Mouse (Mus musculus): ENCODE results near the gene Colca2. TPM values are rescaled to one million over a fixed set of nuclear protein-coding genes. Genes with fewer than 3 reads are reported as not detected.
A peak's percentile ranks its signal among the peaks of the same experiment; 100 is the strongest.

The Colca2 gene
- total RNA-seq, 1 experiment: 0.27 TPM

DNA sequence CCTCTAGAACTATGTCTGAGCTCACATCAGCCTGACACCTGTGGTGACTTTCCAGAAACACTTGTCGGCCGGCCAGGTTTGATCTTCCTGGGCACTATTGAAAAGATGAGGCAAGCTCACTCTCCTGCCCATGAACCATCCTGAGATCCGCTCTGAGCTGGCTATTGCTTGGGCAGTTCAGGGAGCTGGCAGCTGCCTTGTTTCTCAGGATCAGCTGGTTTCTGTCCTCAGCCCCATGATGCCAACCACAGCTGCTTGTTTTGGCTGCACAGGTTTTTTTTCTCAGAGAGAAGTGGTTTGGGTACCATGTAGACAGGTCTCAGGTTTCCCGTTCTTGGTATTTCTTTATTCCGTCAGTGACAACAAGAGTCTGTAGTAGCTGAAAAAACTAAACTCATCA is 19.9 kb downstream of the Colca2 start:
- H3K4me1 ChIP-seq (ENCODE audit: control insufficient read depth in 2 of 2, insufficient read depth in 2 of 2, low read length in 2 of 2, poor library complexity in 1 of 2): no peaks in the 10 kb centered on the region
- TF ChIP-seq CHD2 (IDR thresholded peaks at IDR 0.05; ENCODE audit: low read depth, low read length) (no peak), MAFK (IDR thresholded peaks at IDR 0.05; ENCODE audit: insufficient read depth, low read depth, low read length) (no peak), ZC3H11A (IDR thresholded peaks at IDR 0.05; ENCODE audit: borderline replicate concordance, low read depth, low read length) (no peak), HCFC1 (IDR thresholded peaks at IDR 0.05; ENCODE audit: borderline replicate concordance, insufficient read depth, low read length) (no peak), ZNF384 (IDR thresholded peaks at IDR 0.05; ENCODE audit: low read depth, low read length) (no peak)

GRCm38 (mm10) chr9:51256780-51257502 is 21.4 kb downstream of the Colca2 start:
- Histone ChIP-seq H3K27ac (ENCODE audit: insufficient read depth, low read depth, low read length, poor library complexity, severe bottlenecking) (no peak overlapping the region), H3K36me3 (ENCODE audit: control insufficient read depth, insufficient read depth, low read length, poor library complexity, severe bottlenecking) (no peaks in the 10 kb centered on the region), H3K9ac (ENCODE audit: insufficient read depth, low read depth, low read length, poor library complexity, severe bottlenecking) (no peak overlapping the region), H3K4me3 (ENCODE audit: insufficient read depth in 1 of 2, low read depth in 1 of 2, low read length in 2 of 2, poor library complexity in 1 of 2, severe bottlenecking in 1 of 2) (no peak overlapping the region), H3K4me1 (ENCODE audit: control insufficient read depth in 2 of 2, insufficient read depth in 2 of 2, low read length in 2 of 2, poor library complexity in 1 of 2) (no peaks in the 10 kb centered on the region), H3K9me3 (ENCODE audit: control insufficient read depth, insufficient read depth, low read depth, low read length) (no peaks in the 10 kb centered on the region)
- DNase-seq (ENCODE audit: low read depth, low spot score): no peak
- TF ChIP-seq CHD2 (IDR thresholded peaks at IDR 0.05; ENCODE audit: low read depth, low read length): no peak
- TF ChIP-seq MAFK (IDR thresholded peaks at IDR 0.05; ENCODE audit: insufficient read depth, low read depth, low read length): no peak
- TF ChIP-seq ZC3H11A (IDR thresholded peaks at IDR 0.05; ENCODE audit: borderline replicate concordance, low read depth, low read length): no peak
- no peak for TF ChIP-seq ZNF384 (IDR thresholded peaks at IDR 0.05; ENCODE audit: low read depth, low read length)
- no peak for TF ChIP-seq HCFC1 (IDR thresholded peaks at IDR 0.05; ENCODE audit: borderline replicate concordance, insufficient read depth, low read length)
- in situ Hi-C loops (cut with MboI; ENCODE audit: low sequenced_read_pairs in 2 of 2, unreplicated experiment in 2 of 2): no loop called here

More for the DNA sequence above, 19.9 kb downstream of the Colca2 start:
- in situ Hi-C loops (cut with MboI; ENCODE audit: low sequenced_read_pairs in 2 of 2, unreplicated experiment in 2 of 2): no loop called here
- Histone ChIP-seq H3K4me3 (ENCODE audit: insufficient read depth in 1 of 2, low read depth in 1 of 2, low read length in 2 of 2, poor library complexity in 1 of 2, severe bottlenecking in 1 of 2) (no peak overlapping the region), H3K9ac (ENCODE audit: insufficient read depth, low read depth, low read length, poor library complexity, severe bottlenecking) (no peak overlapping the region), H3K36me3 (ENCODE audit: control insufficient read depth, insufficient read depth, low read length, poor library complexity, severe bottlenecking) (no peaks in the 10 kb centered on the region), H3K27ac (ENCODE audit: insufficient read depth, low read depth, low read length, poor library complexity, severe bottlenecking) (no peak overlapping the region), H3K9me3 (ENCODE audit: control insufficient read depth, insufficient read depth, low read depth, low read length) (no peaks in the 10 kb centered on the region)
- DNase-seq (ENCODE audit: low read depth, low spot score): no peak

DNA sequence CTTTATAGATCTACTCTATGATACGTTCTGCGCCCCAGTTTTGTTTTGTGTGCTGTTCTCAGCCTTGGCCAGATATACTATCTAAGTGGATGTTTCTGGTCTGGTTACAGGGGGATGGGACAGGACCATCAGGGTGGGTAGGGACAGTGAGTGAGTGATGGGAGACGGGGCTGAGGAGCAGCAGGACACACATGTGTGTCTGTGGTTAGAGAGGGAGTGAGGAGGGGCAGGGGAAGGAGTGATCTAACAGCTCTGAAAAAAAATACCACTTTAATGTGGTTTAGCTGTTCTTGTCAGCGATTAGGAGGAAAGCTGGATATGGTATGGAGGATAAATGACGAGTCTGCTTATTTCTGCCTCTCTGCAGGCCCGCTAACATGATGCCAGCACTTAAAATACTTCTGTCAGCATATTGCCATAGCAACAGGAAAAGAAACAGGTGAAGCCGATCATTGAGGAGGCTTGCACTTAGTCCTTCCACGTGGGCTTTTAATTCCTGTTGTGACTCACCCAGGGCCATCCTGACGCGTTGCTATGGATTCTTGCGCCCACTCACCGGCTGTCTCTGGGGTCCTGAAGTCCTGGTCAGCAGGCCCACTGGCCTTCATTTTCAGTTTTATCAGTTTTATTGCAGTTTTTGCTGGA is 39.5 kb downstream of the Colca2 start:
- TF ChIP-seq ZC3H11A (IDR thresholded peaks at IDR 0.05; ENCODE audit: borderline replicate concordance, low read depth, low read length) (no peak), MAFK (IDR thresholded peaks at IDR 0.05; ENCODE audit: insufficient read depth, low read depth, low read length) (0 out of 2 replicates have a peak, but pooled peaks have one; percentile 36), ZNF384 (IDR thresholded peaks at IDR 0.05; ENCODE audit: low read depth, low read length) (no peak), HCFC1 (IDR thresholded peaks at IDR 0.05; ENCODE audit: borderline replicate concordance, insufficient read depth, low read length) (no peak)
- in situ Hi-C loops (cut with MboI; ENCODE audit: low sequenced_read_pairs in 2 of 2, unreplicated experiment in 2 of 2): no loop called here
- Histone ChIP-seq H3K36me3 (ENCODE audit: control insufficient read depth, insufficient read depth, low read length, poor library complexity, severe bottlenecking) (no peaks in the 10 kb centered on the region), H3K9ac (ENCODE audit: insufficient read depth, low read depth, low read length, poor library complexity, severe bottlenecking) (no peak overlapping the region), H3K4me3 (ENCODE audit: insufficient read depth in 1 of 2, low read depth in 1 of 2, low read length in 2 of 2, poor library complexity in 1 of 2, severe bottlenecking in 1 of 2) (no peak overlapping the region), H3K27ac (ENCODE audit: insufficient read depth, low read depth, low read length, poor library complexity, severe bottlenecking) (no peak overlapping the region), H3K4me1 (ENCODE audit: control insufficient read depth in 2 of 2, insufficient read depth in 2 of 2, low read length in 2 of 2, poor library complexity in 1 of 2) (no peaks in the 10 kb centered on the region), H3K9me3 (ENCODE audit: control insufficient read depth, insufficient read depth, low read depth, low read length) (no peaks in the 10 kb centered on the region)
- DNase-seq (ENCODE audit: low read depth, low spot score): no peak

- H3K27ac ChIP-seq (ENCODE audit: insufficient read depth, low read depth, low read length, poor library complexity, severe bottlenecking): no peak overlapping the region
- TF ChIP-seq MAFK (IDR thresholded peaks at IDR 0.05; ENCODE audit: insufficient read depth, low read depth, low read length) (no peak), ZC3H11A (IDR thresholded peaks at IDR 0.05; ENCODE audit: borderline replicate concordance, low read depth, low read length) (no peak), HCFC1 (IDR thresholded peaks at IDR 0.05; ENCODE audit: borderline replicate concordance, insufficient read depth, low read length) (no peak)
- H3K4me3 ChIP-seq (ENCODE audit: insufficient read depth in 1 of 2, low read depth in 1 of 2, low read length in 2 of 2, poor library complexity in 1 of 2, severe bottlenecking in 1 of 2): no peak overlapping the region
- DNase-seq (ENCODE audit: low read depth, low spot score): no peak
- in situ Hi-C loops (cut with MboI; ENCODE audit: low sequenced_read_pairs in 2 of 2, unreplicated experiment in 2 of 2): no loop called here
- no peaks in the 10 kb centered on the region for H3K4me1 ChIP-seq (ENCODE audit: control insufficient read depth in 2 of 2, insufficient read depth in 2 of 2, low read length in 2 of 2, poor library complexity in 1 of 2)
- H3K36me3 ChIP-seq (ENCODE audit: control insufficient read depth, insufficient read depth, low read length, poor library complexity, severe bottlenecking): no peaks in the 10 kb centered on the region
- H3K9me3 ChIP-seq (ENCODE audit: control insufficient read depth, insufficient read depth, low read depth, low read length): no peaks in the 10 kb centered on the region
- H3K9ac ChIP-seq (ENCODE audit: insufficient read depth, low read depth, low read length, poor library complexity, severe bottlenecking): no peak overlapping the region
Measured at GRCm38 (mm10) chr9:51232163-51232562, 46.2 kb downstream of the Colca2 start.

Data from ES-E14 (cell line).